Mouse (Mus musculus): Measurements from ENCODE around the gene Cilp.
"Not testable (repeated sequence)": the region's sequence is repeated elsewhere in the genome, so short reads cannot be mapped to it uniquely, and the experiment has no call there.

Cilp gene

GRCm38 (mm10) chr9:65252026-65252425 lies 13.0 kb upstream of the Cilp start:
- DNase-seq, result no peak

- DNase-seq, result no peak
Observed at GRCm38 (mm10) chr9:65255906-65256600, 8.9 kb upstream of the Cilp start.

- no peak for DNase-seq
Observed at GRCm38 (mm10) chr9:65257218-65257910, 7.6 kb upstream of the Cilp start.

- DNase-seq, result no peak
Observed at GRCm38 (mm10) chr9:65259366-65259765, 5.6 kb upstream of the Cilp start.

GRCm38 (mm10) chr9:65261591-65262230 lies 3.3 kb upstream of the Cilp start:
- DNase-seq, result peak; percentile 55

- no peak for DNase-seq
Observed at GRCm38 (mm10) chr9:65262641-65263120, 2.3 kb upstream of the Cilp start.

- peak; percentile 22 for DNase-seq
Observed at GRCm38 (mm10) chr9:65267742-65268515, 2.9 kb downstream of the Cilp start.

- no peak for DNase-seq
Observed at GRCm38 (mm10) chr9:65273048-65273809, 8.2 kb downstream of the Cilp start.

- no peak for DNase-seq
Observed at GRCm38 (mm10) chr9:65273873-65274272, 8.9 kb downstream of the Cilp start.

GRCm38 (mm10) chr9:65274851-65275250 lies 9.9 kb downstream of the Cilp start:
- not testable (repeated sequence) for DNase-seq

GRCm38 (mm10) chr9:65275810-65276530 lies 11.0 kb downstream of the Cilp start:
- DNase-seq, result no peak

GRCm38 (mm10) chr9:65281536-65282151 lies 16.7 kb downstream of the Cilp start:
- peak; percentile 44 for DNase-seq

- DNase-seq, result no peak
Observed at GRCm38 (mm10) chr9:65283301-65283700, 18.3 kb downstream of the Cilp start.

GRCm38 (mm10) chr9:65288252-65288651 lies 23.3 kb downstream of the Cilp start:
- DNase-seq, result not testable (repeated sequence)

GRCm38 (mm10) chr9:65289988-65290387 lies 25.0 kb downstream of the Cilp start:
- no peak for DNase-seq

GRCm38 (mm10) chr9:65292421-65292820 lies 27.4 kb downstream of the Cilp start:
- no peak for DNase-seq

- no peak for DNase-seq
Observed at GRCm38 (mm10) chr9:65293119-65293518, 28.1 kb downstream of the Cilp start.

- DNase-seq, result peak; percentile 25
Observed at GRCm38 (mm10) chr9:65293580-65293972, 28.6 kb downstream of the Cilp start.

GRCm38 (mm10) chr9:65293973-65294715 lies 29.2 kb downstream of the Cilp start, which contains the start of gene Clpx:
TSS of gene Clpx (plus strand) at chr9:65294260.
- DNase-seq, result peak; percentile 96

- no peak for DNase-seq
Observed at GRCm38 (mm10) chr9:65294716-65295378, 29.9 kb downstream of the Cilp start.
